Mouse (Mus musculus): ENCODE results near the gene 3110040M04Rik.
A peak's percentile ranks its signal among the peaks of the same experiment; 100 is the strongest.
"Not testable (repeated sequence)": the region's sequence is repeated elsewhere in the genome, so short reads cannot be mapped to it uniquely, and the experiment has no call there.

The 3110040M04Rik gene

GRCm38 (mm10) chr1:151203818-151204217 is at the start of gene 3110040M04Rik:
Gene 3110040M04Rik (plus strand): TSS chr1:151204121.
- DNase-seq: not testable (repeated sequence)

DNA sequence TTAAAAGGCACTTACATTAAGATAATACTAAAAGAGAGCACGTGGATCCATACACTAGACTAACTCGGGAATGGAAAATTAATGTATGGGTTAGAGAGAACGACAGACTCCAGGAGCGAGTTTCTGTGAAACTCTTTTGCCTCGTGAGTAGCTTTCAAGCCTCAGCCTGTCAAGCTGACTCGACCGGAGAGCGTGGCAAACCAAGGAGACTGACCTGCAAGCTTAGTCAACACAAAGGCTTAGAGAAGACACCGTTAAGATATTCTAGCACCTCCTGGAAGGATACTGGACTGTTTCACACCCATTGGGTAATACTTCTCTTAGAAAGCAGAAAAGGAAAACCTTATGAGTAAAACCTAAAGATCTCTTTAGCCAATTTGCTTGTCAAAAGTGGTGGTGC is 49.8 kb upstream of the 3110040M04Rik start:
- DNase-seq: not testable (repeated sequence)

DNA sequence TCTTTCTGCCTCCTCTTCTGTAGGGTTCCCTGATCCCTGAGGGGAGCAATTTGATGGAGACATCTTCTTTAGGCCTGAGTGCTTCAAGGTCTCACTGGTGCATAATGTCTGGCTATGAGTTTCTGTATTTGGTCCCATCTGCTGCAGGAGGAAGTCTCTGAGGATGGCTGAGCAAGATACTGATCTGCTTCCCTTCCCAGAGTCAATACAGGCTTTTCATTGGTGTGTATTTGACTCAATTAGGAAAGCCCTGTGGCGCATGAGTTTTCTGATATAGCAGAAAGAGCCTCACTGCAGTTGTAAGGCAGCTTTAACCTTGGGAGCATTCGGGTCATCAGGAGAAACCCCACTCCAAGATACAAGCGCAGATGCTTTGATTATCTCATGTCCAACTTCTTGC is 47.8 kb upstream of the 3110040M04Rik start:
- DNase-seq: no peak

- DNase-seq: no peak
These were observed 46.9 kb upstream of the 3110040M04Rik start for GRCm38 (mm10) chr1:151156777-151157632.

- no peak for DNase-seq
These were observed 45.7 kb upstream of the 3110040M04Rik start for GRCm38 (mm10) chr1:151157963-151158856.

DNA sequence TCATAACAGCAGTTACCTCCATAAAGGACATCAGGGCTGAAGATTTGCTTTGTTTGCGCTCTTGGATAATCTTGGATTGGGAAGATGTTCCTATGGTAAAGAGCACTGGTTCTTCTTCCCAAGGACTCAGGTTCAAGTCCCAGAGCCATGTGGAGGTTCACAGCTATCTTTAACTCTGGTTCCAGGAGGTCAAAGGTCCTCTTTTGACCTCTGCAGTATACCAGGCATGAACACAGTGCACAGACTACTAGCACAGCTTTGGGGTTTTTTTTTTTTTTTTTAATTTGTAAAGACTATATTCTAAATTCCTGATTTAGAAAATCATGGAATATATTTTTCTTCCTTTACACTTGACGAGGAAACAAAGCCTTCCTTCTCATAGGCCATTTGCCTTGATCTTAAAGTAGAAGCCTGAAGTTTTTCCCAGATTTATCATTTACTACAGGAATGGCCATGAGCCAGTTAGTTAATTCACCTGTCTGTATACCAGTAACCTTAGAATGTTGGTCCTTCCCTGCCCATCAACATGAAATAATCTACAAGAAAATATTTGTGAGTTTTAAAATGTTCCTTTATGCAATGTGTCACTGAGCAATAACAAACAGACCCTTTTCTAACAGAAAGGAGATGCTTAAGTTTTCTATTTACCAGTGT is 44.9 kb upstream of the 3110040M04Rik start:
- no peak for DNase-seq

- DNase-seq: no peak
These were observed 37.9 kb upstream of the 3110040M04Rik start for GRCm38 (mm10) chr1:151166031-151166430.

- DNase-seq: no peak
These were observed 36.4 kb upstream of the 3110040M04Rik start for GRCm38 (mm10) chr1:151167297-151168047.

GRCm38 (mm10) chr1:151168637-151169036 is 35.3 kb upstream of the 3110040M04Rik start:
- DNase-seq: no peak

GRCm38 (mm10) chr1:151171572-151172461 is 32.1 kb upstream of the 3110040M04Rik start:
- no peak for DNase-seq

DNA sequence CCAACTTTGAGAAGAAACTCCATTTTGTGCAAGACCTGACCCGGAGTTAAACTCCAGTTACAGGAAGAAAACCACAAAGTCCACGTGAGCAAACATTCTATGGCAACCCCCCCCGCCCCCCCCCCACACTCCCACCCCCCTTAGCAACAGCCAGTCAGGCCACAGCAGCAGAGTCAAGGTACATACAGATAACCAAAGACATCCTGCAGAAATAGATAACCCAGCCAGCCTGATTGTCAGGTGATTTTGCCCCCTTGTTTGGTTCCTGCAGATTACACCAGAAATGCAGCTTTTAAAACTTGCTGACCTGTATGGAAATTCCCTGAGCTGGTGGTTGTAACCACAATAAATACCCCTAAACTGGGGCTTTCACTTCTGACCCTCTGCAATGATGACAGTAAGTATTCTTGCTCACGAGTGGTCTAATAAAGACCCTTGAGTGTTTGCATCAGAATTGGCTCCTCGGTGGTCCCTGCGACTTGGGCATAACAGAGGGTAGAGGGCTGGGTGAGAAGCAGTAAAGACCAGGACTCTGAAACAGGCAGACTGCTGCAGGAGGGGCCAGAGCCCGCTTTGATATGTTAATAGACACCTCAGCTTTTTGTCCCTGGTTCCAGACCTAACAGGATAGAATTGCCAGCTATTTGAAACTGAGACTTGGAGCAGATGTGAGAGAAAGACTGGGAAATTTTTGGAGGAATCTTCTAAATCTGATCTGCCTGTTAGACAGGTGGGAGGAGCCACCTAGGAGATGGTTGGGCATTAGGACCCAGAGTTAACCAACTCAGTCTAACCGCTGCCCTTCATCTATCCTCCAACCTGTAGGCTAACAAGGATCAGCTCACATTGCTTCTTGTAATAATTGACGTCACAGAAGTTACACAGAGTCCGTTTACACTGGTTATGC is 26.6 kb upstream of the 3110040M04Rik start:
- DNase-seq: no peak

DNA sequence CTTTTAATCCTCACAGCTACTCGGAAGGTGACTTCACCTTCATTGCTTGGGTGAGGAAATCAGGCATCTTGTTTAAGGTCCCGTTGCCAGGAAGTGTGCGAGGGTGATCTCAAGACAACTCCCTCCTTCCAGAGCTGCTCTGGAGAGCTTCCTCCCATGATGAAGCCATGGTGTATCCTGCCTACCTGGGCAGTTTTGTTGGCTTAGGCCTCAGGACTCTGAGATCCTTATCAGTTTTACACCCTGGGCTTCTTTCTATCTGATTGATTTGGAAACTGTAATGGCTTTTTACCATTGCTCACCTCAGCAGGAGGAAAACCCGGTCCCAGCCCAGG is 26.0 kb upstream of the 3110040M04Rik start:
- peak; percentile 1 for DNase-seq

- no peak for DNase-seq
These were observed 25.3 kb upstream of the 3110040M04Rik start for GRCm38 (mm10) chr1:151178505-151179083.

DNA sequence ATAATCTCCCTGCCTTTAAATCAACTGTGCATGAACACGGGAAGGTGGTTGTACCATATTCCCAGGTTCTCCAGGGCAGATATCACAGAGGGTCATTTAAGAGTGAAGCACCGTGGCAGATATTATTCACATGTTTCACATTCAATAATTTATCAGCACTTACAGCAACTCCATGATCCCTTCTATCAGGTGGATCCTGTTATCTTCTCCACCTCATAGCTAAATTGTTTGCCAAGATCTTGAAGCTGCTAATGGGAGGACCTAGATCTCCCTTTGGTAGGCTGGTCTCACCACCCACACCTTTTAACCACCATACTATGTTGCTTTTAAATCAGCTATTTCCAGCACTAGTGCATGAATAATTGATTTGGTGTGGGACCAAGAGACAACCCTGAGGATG is 23.8 kb upstream of the 3110040M04Rik start:
- no peak for DNase-seq

- DNase-seq: not testable (repeated sequence)
These were observed 21.7 kb upstream of the 3110040M04Rik start, which contains the start of gene Gm47985 for GRCm38 (mm10) chr1:151182266-151182665. Gene Gm47985 (plus strand): TSS chr1:151182537.

- not testable (repeated sequence) for DNase-seq
These were observed 17.7 kb upstream of the 3110040M04Rik start for GRCm38 (mm10) chr1:151186186-151186585.

DNA sequence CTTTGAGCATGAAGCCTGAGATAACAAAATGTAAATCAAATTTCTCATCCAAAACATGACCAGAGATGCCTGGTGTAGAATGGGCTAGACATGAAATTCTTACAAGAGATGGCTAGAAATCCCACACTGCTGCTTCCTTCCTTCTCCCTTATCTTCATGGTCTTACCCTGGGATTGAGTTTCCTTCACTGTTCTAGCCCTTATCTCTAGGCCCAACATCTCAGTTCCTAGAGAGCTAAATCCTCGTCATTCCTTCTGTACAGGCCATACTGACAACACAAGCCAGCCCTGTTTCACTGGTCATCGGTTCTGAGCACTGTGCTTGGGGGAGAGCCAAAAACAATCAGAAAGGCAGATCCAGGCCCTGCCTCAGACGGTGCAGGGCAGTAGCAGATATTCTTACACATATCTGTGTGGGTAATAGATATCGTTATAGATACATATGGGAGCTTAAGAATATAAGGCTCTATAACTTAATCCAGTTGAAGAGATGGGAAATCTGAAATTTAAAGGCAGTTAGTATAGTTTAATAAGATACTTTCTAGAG is 17.0 kb upstream of the 3110040M04Rik start:
- not testable (repeated sequence) for DNase-seq

- DNase-seq: no peak
These were observed 15.5 kb upstream of the 3110040M04Rik start for GRCm38 (mm10) chr1:151188469-151188868.

DNA sequence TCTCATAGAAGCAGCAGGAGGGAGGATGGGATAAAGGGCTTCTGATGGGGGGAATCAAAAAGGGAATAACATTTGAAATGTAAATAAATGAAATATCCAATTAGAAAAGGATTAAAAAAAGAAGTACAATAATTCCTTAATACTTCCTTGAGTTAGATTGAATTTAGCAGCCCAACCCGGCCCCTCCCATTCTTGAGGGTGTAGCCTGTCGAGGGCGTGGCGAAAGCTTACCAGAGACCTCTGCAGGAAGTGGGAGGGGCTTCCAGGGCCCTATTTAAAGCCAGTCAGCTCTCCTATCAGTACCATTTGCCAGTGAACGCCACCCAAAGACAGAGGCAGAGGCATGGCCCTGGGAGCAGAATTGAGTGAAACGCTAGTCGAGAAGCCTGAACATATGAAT is 11.8 kb upstream of the 3110040M04Rik start, which contains the start of gene Gm8947:
Gene Gm8947 (plus strand): TSS at position 302 of the 400 bp plus-strand sequence.
- DNase-seq: not testable (repeated sequence)

All from lung, postnatal 14 days (tissue).